Mouse (Mus musculus) adrenal gland, adult (tissue): ENCODE data around the gene Spock1.

ENCODE experiments used
- DNase-seq, 2 experiments: peaks; one replicate each; pipeline ENCODE4 v3.0.0; 2022 to 2023; ENCODE audit warnings: low spot score in 1 of 2; ENCODE audit not compliant: inconsistent age in 2 of 2

Gene Spock1

GRCm38 (mm10) chr13:57867586-57867985 is 40.5 kb downstream of the Spock1 start:
- DNase-seq: no peak

GRCm38 (mm10) chr13:57865029-57865428 is 43.1 kb downstream of the Spock1 start:
- DNase-seq: no peak

GRCm38 (mm10) chr13:57858491-57858890 is 49.6 kb downstream of the Spock1 start:
- no peak for DNase-seq

- DNase-seq: no peak
Measured at GRCm38 (mm10) chr13:57857016-57857415, 51.1 kb downstream of the Spock1 start.

GRCm38 (mm10) chr13:57856311-57856853 is 51.8 kb downstream of the Spock1 start:
- no peak for DNase-seq

GRCm38 (mm10) chr13:57855766-57856165 is 52.4 kb downstream of the Spock1 start:
- no peak for DNase-seq

- DNase-seq: no peak
Measured at GRCm38 (mm10) chr13:57854416-57854815, 53.7 kb downstream of the Spock1 start.

GRCm38 (mm10) chr13:57853621-57854020 is 54.5 kb downstream of the Spock1 start:
- no peak for DNase-seq

GRCm38 (mm10) chr13:57853156-57853555 is 55.0 kb downstream of the Spock1 start:
- peak in 1 of 2 experiments; percentile 34 for DNase-seq

GRCm38 (mm10) chr13:57848931-57849330 is 59.2 kb downstream of the Spock1 start:
- DNase-seq: no peak

- DNase-seq: no peak
Measured at GRCm38 (mm10) chr13:57847101-57847500, 61.0 kb downstream of the Spock1 start.

- DNase-seq: no peak
Measured at GRCm38 (mm10) chr13:57846468-57846867, 61.7 kb downstream of the Spock1 start.

- DNase-seq: no peak
Measured at GRCm38 (mm10) chr13:57841141-57841848, 66.8 kb downstream of the Spock1 start.

GRCm38 (mm10) chr13:57837691-57838437 is 70.3 kb downstream of the Spock1 start:
- no peak for DNase-seq

GRCm38 (mm10) chr13:57831374-57832163 is 76.6 kb downstream of the Spock1 start:
- DNase-seq: peak in 1 of 2 experiments; percentile 26

GRCm38 (mm10) chr13:57830896-57831295 is 77.2 kb downstream of the Spock1 start:
- no peak for DNase-seq

- no peak for DNase-seq
Measured at GRCm38 (mm10) chr13:57830091-57830490, 78.0 kb downstream of the Spock1 start.

- DNase-seq: no peak
Measured at GRCm38 (mm10) chr13:57816276-57816675, 91.9 kb downstream of the Spock1 start.

GRCm38 (mm10) chr13:57812643-57813042 is 95.5 kb downstream of the Spock1 start:
- no peak for DNase-seq

- no peak for DNase-seq
Measured at GRCm38 (mm10) chr13:57811253-57811652, 96.9 kb downstream of the Spock1 start.

GRCm38 (mm10) chr13:57810816-57811215 is 97.3 kb downstream of the Spock1 start:
- DNase-seq: no peak
